Mouse (Mus musculus): ENCODE data around the gene Map6d1. TPM values are rescaled to one million over a fixed set of nuclear protein-coding genes. Genes with fewer than 3 reads are reported as not detected.

Map6d1 gene
- total RNA-seq (2012; rRNA removed) (0.04 and 0.08 TPM in 2 replicates), total RNA-seq (2014; rRNA removed) (not detected in 2 replicates), polyA plus RNA-seq (2012; ENCODE audit: insufficient read length, low read depth) (0.15 and 0.20 TPM in 2 replicates)

GRCm38 (mm10) chr16:20240468-20241414 lies at the start of gene Map6d1:
Gene Map6d1 (minus strand): TSS chr16:20241358.
- TF ChIP-seq RCOR1 (conservative IDR thresholded peaks at IDR 0.05; ENCODE audit: low read depth, low read length) (no peak), UBTF (IDR thresholded peaks at IDR 0.05; ENCODE audit: low read depth, low read length) (no peak), USF2 (conservative IDR thresholded peaks at IDR 0.05; ENCODE audit: low read depth, low read length) (no peak), MAX (IDR thresholded peaks at IDR 0.05; ENCODE audit: low read length) (no peak), JUN (IDR thresholded peaks at IDR 0.05; ENCODE audit: insufficient read depth, low read depth, low read length) (no peak), MAZ (IDR thresholded peaks at IDR 0.05; ENCODE audit: low read depth, low read length) (no peak), RAD21 (IDR thresholded peaks at IDR 0.05; ENCODE audit: low read depth, low read length) (no peak)
- Histone ChIP-seq H3K27ac (ENCODE audit: insufficient read depth, low read depth) (no peak within 1 kb of the TSS), H3K4me3 (replicated peaks in 1 of 3; ENCODE audit: low read depth in 2 of 3, low read length in 2 of 3, poor library complexity in 1 of 3) (no peak within 1 kb of the TSS)

GRCm38 (mm10) chr16:20280238-20280637 lies 39.1 kb upstream of the Map6d1 start:
- Histone ChIP-seq H3K9ac (ENCODE audit: insufficient read depth, low read depth) (no peak overlapping the region), H3K9me3 (replicated peaks; ENCODE audit: low read length) (no peaks in the 10 kb centered on the region), H3K36me3 (replicated peaks in 1 of 2; ENCODE audit: control insufficient read depth in 1 of 2, insufficient read depth in 1 of 2, low read length in 1 of 2) (peaks cover 64 to 79% of the 10 kb centered on the region in 2 experiments), H3K27me3 (replicated peaks) (no peaks in the 10 kb centered on the region), H3K4me2 (ENCODE audit: insufficient read depth, low read depth, poor library complexity, severe bottlenecking) (no peak overlapping the region), H3K27ac (ENCODE audit: insufficient read depth, low read depth) (no peak overlapping the region), H3K4me1 (ENCODE audit: control insufficient read depth in 1 of 2, insufficient read depth in 2 of 2) (no peaks in the 10 kb centered on the region), H3K79me2 (replicated peaks; ENCODE audit: control insufficient read depth, extremely low read depth, insufficient read depth, poor library complexity, severe bottlenecking) (peaks cover 4% of the 10 kb centered on the region), H3K4me3 (replicated peaks in 1 of 3; ENCODE audit: low read depth in 2 of 3, low read length in 2 of 3, poor library complexity in 1 of 3) (no peak overlapping the region)
- dilution Hi-C loops (cut with MboI; ENCODE audit: extremely low pct_ligation_motif_present, extremely low pct_unique_long_range_greater_than_20kb, low sequenced_read_pairs) = no loop called here
- in situ Hi-C loops (cut with MboI; ENCODE audit: low pct_ligation_motif_present, low pct_unique_long_range_greater_than_20kb, low sequenced_read_pairs) = no loop called here
- TF ChIP-seq NRF1 (IDR thresholded peaks at IDR 0.05; ENCODE audit: low read depth, low read length) = no peak
- no peak for DNase-seq (ENCODE audit: extremely low read depth)

More at GRCm38 (mm10) chr16:20240468-20241414, at the start of gene Map6d1:
- no peaks in the 10 kb centered on the region for H3K27me3 ChIP-seq (replicated peaks)
- H3K9me3 ChIP-seq (replicated peaks; ENCODE audit: low read length) = peaks cover 3% of the 10 kb centered on the region
- no peak within 1 kb of the TSS for H3K4me2 ChIP-seq (ENCODE audit: insufficient read depth, low read depth, poor library complexity, severe bottlenecking)
- no peak within 1 kb of the TSS for H3K9ac ChIP-seq (ENCODE audit: insufficient read depth, low read depth)
- dilution Hi-C loops (cut with MboI; ENCODE audit: extremely low pct_ligation_motif_present, extremely low pct_unique_long_range_greater_than_20kb, low sequenced_read_pairs) (no loop called here), in situ Hi-C loops (cut with MboI; ENCODE audit: low pct_ligation_motif_present, low pct_unique_long_range_greater_than_20kb, low sequenced_read_pairs) (no loop called here)
- no peaks in the 10 kb centered on the region for H3K79me2 ChIP-seq (replicated peaks; ENCODE audit: control insufficient read depth, extremely low read depth, insufficient read depth, poor library complexity, severe bottlenecking)
- DNase-seq (ENCODE audit: extremely low read depth) = no peak
- H3K36me3 ChIP-seq (replicated peaks in 1 of 2; ENCODE audit: control insufficient read depth in 1 of 2, insufficient read depth in 1 of 2, low read length in 1 of 2) = peaks cover 0 to 2% of the 10 kb centered on the region in 2 experiments
- peaks cover 0 to 8% of the 10 kb centered on the region in 2 experiments; a peak in 3 of 4 replicates for H3K4me1 ChIP-seq (ENCODE audit: control insufficient read depth in 1 of 2, insufficient read depth in 2 of 2)

GRCm38 (mm10) chr16:20279395-20279794 lies 38.2 kb upstream of the Map6d1 start:
- dilution Hi-C loops (cut with MboI; ENCODE audit: extremely low pct_ligation_motif_present, extremely low pct_unique_long_range_greater_than_20kb, low sequenced_read_pairs) (no loop called here), in situ Hi-C loops (cut with MboI; ENCODE audit: low pct_ligation_motif_present, low pct_unique_long_range_greater_than_20kb, low sequenced_read_pairs) (no loop called here)
- no peak overlapping the region for H3K9ac ChIP-seq (ENCODE audit: insufficient read depth, low read depth)
- no peak for DNase-seq (ENCODE audit: extremely low read depth)
- peaks cover 4% of the 10 kb centered on the region for H3K79me2 ChIP-seq (replicated peaks; ENCODE audit: control insufficient read depth, extremely low read depth, insufficient read depth, poor library complexity, severe bottlenecking)
- H3K9me3 ChIP-seq (replicated peaks; ENCODE audit: low read length) = no peaks in the 10 kb centered on the region
- no peak overlapping the region for H3K4me2 ChIP-seq (ENCODE audit: insufficient read depth, low read depth, poor library complexity, severe bottlenecking)
- H3K4me3 ChIP-seq (replicated peaks in 1 of 3; ENCODE audit: low read depth in 2 of 3, low read length in 2 of 3, poor library complexity in 1 of 3) = no peak overlapping the region
- TF ChIP-seq EP300 (IDR thresholded peaks at IDR 0.05; ENCODE audit: low read length) (no peak), BHLHE40 (IDR thresholded peaks at IDR 0.05; ENCODE audit: low read depth, low read length) (no peak), ELF1 (IDR thresholded peaks at IDR 0.05; ENCODE audit: low read depth, low read length) (no peak)
- no peaks in the 10 kb centered on the region for H3K4me1 ChIP-seq (ENCODE audit: control insufficient read depth in 1 of 2, insufficient read depth in 2 of 2)
- no peaks in the 10 kb centered on the region for H3K27me3 ChIP-seq (replicated peaks)
- peaks cover 57 to 70% of the 10 kb centered on the region in 2 experiments for H3K36me3 ChIP-seq (replicated peaks in 1 of 2; ENCODE audit: control insufficient read depth in 1 of 2, insufficient read depth in 1 of 2, low read length in 1 of 2)
- H3K27ac ChIP-seq (ENCODE audit: insufficient read depth, low read depth) = no peak overlapping the region

Measured in CH12.LX (cell line).